Mouse (Mus musculus) CH12.LX (cell line): ENCODE data around the gene Aqp6. TPM values are rescaled to one million over a fixed set of nuclear protein-coding genes. Genes with fewer than 3 reads are reported as not detected.

Experiments
- DNase-seq: peaks from one replicate; pipeline ENCODE4 v3.0.0-alpha.2; 2013; ENCODE audit errors: extremely low read depth
- H3K27ac ChIP-seq: 2 replicates; pipeline ENCODE4 v1.5.1; 2012; ENCODE audit warnings: low read depth, mild to moderate bottlenecking, control low read depth, moderate library complexity; ENCODE audit not compliant: insufficient read depth
- H3K27me3 ChIP-seq: replicated peaks from 2 replicates; pipeline ENCODE3; 2012; ENCODE audit warnings: inconsistent platforms
- H3K36me3 ChIP-seq, 2 experiments: replicated peaks in 1 of 2; 2 replicates each; pipeline versions ENCODE3 to v1.6.1; 2012; ENCODE audit warnings: inconsistent platforms in 1 of 2, low read length in 1 of 2, mild to moderate bottlenecking in 1 of 2, mixed read lengths in 1 of 2, moderate library complexity in 1 of 2; ENCODE audit not compliant: control insufficient read depth in 1 of 2, insufficient read depth in 1 of 2
- H3K4me1 ChIP-seq, 2 experiments: 2 replicates each; pipeline ENCODE4 v1.6.1; 2012; ENCODE audit warnings: inconsistent platforms in 1 of 2, moderate library complexity in 1 of 2; ENCODE audit not compliant: insufficient read depth in 2 of 2, control insufficient read depth in 1 of 2
- H3K4me2 ChIP-seq: 2 replicates; pipeline ENCODE4 v1.6.1; 2012; ENCODE audit warnings: low read depth, mild to moderate bottlenecking, control low read depth; ENCODE audit not compliant: poor library complexity, insufficient read depth, severe bottlenecking
- H3K4me3 ChIP-seq, 3 experiments: fragments of 150-350 bp in 1 of 3; sonication (generic) in 1 of 3; replicated peaks in 1 of 3; 2 replicates each; pipeline versions ENCODE3 to v1.5.1; 2011 to 2012; ENCODE audit warnings: low read depth in 2 of 3, low read length in 2 of 3, mild to moderate bottlenecking in 2 of 3, moderate library complexity in 2 of 3, control low read depth in 1 of 3, improper control_type of control experiment in 1 of 3, inconsistent platforms in 1 of 3, mixed read lengths in 1 of 3; ENCODE audit not compliant: poor library complexity in 1 of 3
- H3K79me2 ChIP-seq: replicated peaks from 2 replicates; pipeline ENCODE4 v1.6.1; 2012; ENCODE audit warnings: mild to moderate bottlenecking, moderate library complexity; ENCODE audit not compliant: control insufficient read depth, poor library complexity, insufficient read depth, severe bottlenecking; ENCODE audit errors: extremely low read depth
- H3K9ac ChIP-seq: 2 replicates; pipeline ENCODE4 v1.6.1; 2012; ENCODE audit warnings: low read depth, mild to moderate bottlenecking, control low read depth, moderate library complexity; ENCODE audit not compliant: insufficient read depth
- H3K9me3 ChIP-seq: replicated peaks from 2 replicates; pipeline ENCODE3; 2012; ENCODE audit warnings: low read length, inconsistent platforms, mixed read lengths
- BHLHE40 ChIP-seq: IDR thresholded peaks from 2 replicates; pipeline ENCODE4 v1.6.1; 2011; ENCODE audit warnings: mild to moderate bottlenecking, low read depth, low read length, improper control_type of control experiment
- IRF4 ChIP-seq: IDR thresholded peaks from 2 replicates; pipeline ENCODE4 v1.6.1; 2014; ENCODE audit warnings: low read depth, mild to moderate bottlenecking, inconsistent platforms, low read length, improper control_type of control experiment
- JUN ChIP-seq: IDR thresholded peaks from 2 replicates; pipeline ENCODE4 v1.6.1; 2011; ENCODE audit warnings: low read depth, mild to moderate bottlenecking, low read length, improper control_type of control experiment, moderate library complexity; ENCODE audit not compliant: insufficient read depth
- JUND ChIP-seq: conservative IDR thresholded peaks from 2 replicates; pipeline ENCODE4 v1.6.1; 2011; ENCODE audit warnings: low read depth, low read length, improper control_type of control experiment
- MAFK ChIP-seq: IDR thresholded peaks from 2 replicates; pipeline ENCODE4 v1.6.1; 2011; ENCODE audit warnings: low read length, improper control_type of control experiment; ENCODE audit not compliant: insufficient replicate concordance
- MAX ChIP-seq: IDR thresholded peaks from 2 replicates; pipeline ENCODE4 v1.6.1; 2011; ENCODE audit warnings: low read length, improper control_type of control experiment
- MAZ ChIP-seq: IDR thresholded peaks from 2 replicates; pipeline ENCODE4 v1.6.1; 2012; ENCODE audit warnings: low read depth, mild to moderate bottlenecking, inconsistent platforms, low read length, improper control_type of control experiment, moderate library complexity
- MXI1 ChIP-seq: IDR thresholded peaks from 2 replicates; pipeline ENCODE4 v1.6.1; 2011; ENCODE audit warnings: mild to moderate bottlenecking, low read depth, low read length, improper control_type of control experiment
- MYC ChIP-seq: IDR thresholded peaks from 2 replicates; pipeline ENCODE4 v1.6.1; 2011; ENCODE audit warnings: low read depth, mild to moderate bottlenecking, improper control_type of control experiment, low read length
- POLR2AphosphoS2 ChIP-seq: IDR thresholded peaks from 2 replicates; pipeline ENCODE4 v1.6.1; 2011; ENCODE audit warnings: low read depth, low read length, improper control_type of control experiment
- RCOR1 ChIP-seq: conservative IDR thresholded peaks from 2 replicates; pipeline ENCODE4 v1.6.1; 2012; ENCODE audit warnings: low read depth, mild to moderate bottlenecking, inconsistent platforms, low read length, improper control_type of control experiment
- TCF12 ChIP-seq: IDR thresholded peaks from 2 replicates; pipeline ENCODE4 v1.6.1; 2014; ENCODE audit warnings: low read depth, mild to moderate bottlenecking, inconsistent platforms, low read length, improper control_type of control experiment
- dilution Hi-C: fragments of 300-500 bp; cut with MboI; formaldehyde crosslinking; loops from 2 replicates; pipeline ENCODE4 v1.14.3; 2020; ENCODE audit warnings: low sequenced_read_pairs; ENCODE audit not compliant: extremely low pct_unique_long_range_greater_than_20kb, extremely low pct_ligation_motif_present
- in situ Hi-C: fragments of 300-500 bp; cut with MboI; formaldehyde crosslinking; loops from 3 replicates; pipeline ENCODE4 v1.14.3; 2019; ENCODE audit warnings: low sequenced_read_pairs, low pct_ligation_motif_present, low pct_unique_long_range_greater_than_20kb, mixed read lengths
- polyA plus RNA-seq: library from polyadenylated mRNA; unstranded; fragments of >175 nt; gene quantifications from 2 replicates; pipeline ENCODE4 v1.2.1, GENCODE M21; 2012; ENCODE audit warnings: low read depth; ENCODE audit not compliant: insufficient read length
- total RNA-seq, 2 experiments: library from RNA; depleted of rRNA; stranded (reverse); fragments of 300-350 nt in 1 of 2; fragments of >200 nt in 1 of 2; gene quantifications; 2 replicates each; pipeline ENCODE4 v1.2.3; 2012 to 2014

The Aqp6 gene
- total and polyA plus RNA-seq, 3 experiments: not detected

DNA sequence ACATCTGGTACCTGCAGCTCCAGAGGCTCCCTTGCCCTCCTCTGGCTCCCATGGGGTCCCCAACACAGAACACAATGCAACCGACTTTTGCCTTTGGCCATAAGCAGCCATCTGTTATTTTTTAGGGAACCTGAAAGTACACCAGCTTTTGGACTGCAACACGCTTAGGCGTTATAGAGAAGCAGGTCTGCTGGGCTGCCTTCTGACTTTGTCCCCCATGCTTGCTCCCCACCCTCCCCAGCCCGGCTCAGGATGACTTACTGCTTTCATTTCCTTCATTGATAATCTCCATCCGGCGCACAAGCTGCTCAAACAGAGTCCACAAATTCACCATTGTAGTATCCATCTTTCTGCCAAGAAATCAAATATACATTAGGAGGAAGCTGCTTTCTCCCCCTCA, 41.4 kb downstream of the Aqp6 start:
- no peak for DNase-seq
- Histone ChIP-seq H3K4me3 (no peak overlapping the region), H3K4me2 (no peak overlapping the region), H3K4me1 (peaks cover 14 to 53% of the 10 kb centered on the region in 2 experiments), H3K36me3 (peaks cover 15 to 57% of the 10 kb centered on the region in 2 experiments), H3K79me2 (peaks cover 49% of the 10 kb centered on the region), H3K9ac (no peak overlapping the region), H3K27ac (no peak overlapping the region), H3K27me3 (no peaks in the 10 kb centered on the region), H3K9me3 (no peaks in the 10 kb centered on the region)
- no peak for TF ChIP-seq RCOR1
- dilution Hi-C loops (no loop called here), in situ Hi-C loops (no loop called here)

DNA sequence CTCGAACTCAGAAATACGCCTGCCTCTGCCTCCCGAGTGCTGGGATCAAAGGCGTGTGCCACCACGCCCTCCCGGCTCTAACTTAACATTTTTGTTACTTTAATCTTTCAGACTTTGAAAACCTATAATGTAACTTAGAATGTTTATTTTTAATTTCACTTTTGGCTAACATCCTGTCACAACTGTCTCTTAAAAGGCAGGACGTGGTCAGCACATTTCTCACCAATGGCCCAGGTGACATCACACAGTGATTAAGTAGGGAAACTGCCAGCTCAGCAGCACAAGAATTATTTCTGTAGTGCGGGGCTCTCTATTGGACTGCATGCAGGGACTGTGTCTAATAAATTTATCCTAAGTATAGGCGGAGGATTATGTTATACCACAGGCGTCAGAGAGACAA, 42.6 kb downstream of the Aqp6 start:
- Histone ChIP-seq H3K9me3 (no peaks in the 10 kb centered on the region), H3K27me3 (no peaks in the 10 kb centered on the region), H3K9ac (no peak overlapping the region), H3K27ac (no peak overlapping the region), H3K4me2 (no peak overlapping the region), H3K36me3 (peaks cover 9 to 48% of the 10 kb centered on the region in 2 experiments), H3K4me3 (no peak overlapping the region), H3K79me2 (peaks cover 60% of the 10 kb centered on the region), H3K4me1 (peaks cover 14 to 65% of the 10 kb centered on the region in 2 experiments)
- TF ChIP-seq JUND (no peak), MAFK (peak; percentile 73; the same call in 1 of the 2 replicates)
- no peak for DNase-seq
- dilution Hi-C loops: no loop called here
- in situ Hi-C loops: no loop called here

DNA sequence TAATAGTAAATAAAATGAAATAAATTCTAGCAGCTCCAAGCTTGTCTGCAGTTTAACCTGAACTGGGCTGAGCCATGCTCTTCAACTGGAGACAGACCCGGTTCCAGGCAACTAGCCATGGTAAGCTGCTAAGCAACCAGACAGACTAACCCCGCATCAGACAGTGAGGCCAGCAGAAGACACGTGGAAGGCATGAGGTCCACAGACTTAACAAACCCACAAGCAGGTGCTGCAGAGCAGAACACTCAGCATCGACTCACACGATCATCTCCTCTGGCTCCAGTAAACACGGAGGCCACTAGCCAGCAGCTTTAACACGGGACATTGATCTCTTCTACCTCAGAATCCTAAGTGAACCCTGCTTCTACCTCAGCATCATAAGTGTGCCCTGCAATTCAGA, 43.6 kb downstream of the Aqp6 start:
- H3K36me3 ChIP-seq: peaks cover 5 to 42% of the 10 kb centered on the region in 2 experiments

More for the DNA sequence above, 43.6 kb downstream of the Aqp6 start:
- Histone ChIP-seq H3K9ac (0 out of 2 replicates have a peak overlapping the region, but pooled peaks have one; percentile 23), H3K9me3 (no peaks in the 10 kb centered on the region), H3K4me3 (peak overlapping the region in 1 of 3 experiments; percentile 10), H3K27ac (no peak overlapping the region), H3K4me2 (peak overlapping the region; percentile 87), H3K27me3 (no peaks in the 10 kb centered on the region), H3K4me1 (peaks cover 18 to 74% of the 10 kb centered on the region in 2 experiments), H3K79me2 (peaks cover 68% of the 10 kb centered on the region)
- in situ Hi-C loops (no loop called here), dilution Hi-C loops (no loop called here)
- DNase-seq: peak; percentile 73
- TF ChIP-seq JUN: no peak
- peak; percentile 92 for TF ChIP-seq MAX
- peak; percentile 85 for TF ChIP-seq BHLHE40
- peak; percentile 92; the same call in 1 of the 2 replicates for TF ChIP-seq MYC
- TF ChIP-seq MAZ: no peak
- peak; percentile 96 for TF ChIP-seq MXI1
- TF ChIP-seq POLR2AphosphoS2: no peak
- TF ChIP-seq TCF12: peak; percentile 4; the same call in 1 of the 2 replicates
- TF ChIP-seq IRF4: no peak
